Mouse (Mus musculus): Measurements from ENCODE around the gene Mypop.

- TF ChIP-seq CTCF (IDR thresholded peaks at IDR 0.05; ENCODE audit: control insufficient read depth, insufficient read depth, insufficient replicate concordance, low read depth, low read length) (no peak), POLR2A (IDR thresholded peaks at IDR 0.05; ENCODE audit: control insufficient read depth, low read depth, low read length) (no peak)
These were observed 11.9 kb downstream of the Mypop start for GRCm38 (mm10) chr7:19002848-19003498.
